ENCODE assay signal across 8 mouse cellular contexts in genomic region chr14:21499011-21499581, GRCm38 (mm10). TPM values are rescaled to one million over a fixed set of nuclear protein-coding genes. Genes with fewer than 3 reads are reported as not detected.
DNase-seq lines count a peak whose midpoint lies in the region; ATAC-seq and TF ChIP-seq lines count a peak whose summit lies in the region.

No protein-coding gene starts in this region.

- H3K27ac ChIP-seq in layer of hippocampus, adult 2 months = peak overlapping the region; percentile 100
- peak overlapping the region; percentile 93 for H3K27ac ChIP-seq in lung, embryonic 16.5 days (ENCODE audit: low read length)

- no peaks in the 10 kb centered on the region for H3K9me3 ChIP-seq in lung, embryonic 16.5 days (ENCODE audit: control insufficient read depth, low read length)

- no peak for ATAC-seq in lung, embryonic 16.5 days (ENCODE audit: low read depth)
- no peak for ATAC-seq in megakaryocyte-erythroid progenitor cell, adult 5-6 weeks (replicated peaks; ENCODE audit: low FRiP score, low TSS enrichment, poor library complexity, severe bottlenecking)

- peak; percentile 54 to 57 for DNase-seq in thymus, adult 18-20 months
- no peak for DNase-seq in thymus, postnatal 25 days
- DNase-seq in embryo, embryonic 11.5 days (ENCODE audit: low read depth, low spot score) = peak; percentile 36
- DNase-seq in heart, postnatal 10 days = peak; percentile 58 to 64
- DNase-seq in layer of hippocampus, adult 2 months (ENCODE audit: low spot score in 2 of 2) = peak; percentile 32 to 38
- peak; percentile 59 for DNase-seq in ovary, postnatal 36 days (ENCODE audit: low spot score)

- TF ChIP-seq CTCF in layer of hippocampus, adult 2 months (conservative IDR thresholded peaks at IDR 0.05) = peak; percentile 42

- under 1% methylated on average over 32 of the region's 33 CpGs for WGBS in lung, embryonic 16.5 days

- H3K27me3 ChIP-seq in lung, embryonic 16.5 days (ENCODE audit: control insufficient read depth, insufficient read depth, low read depth, low read length) = no peaks in the 10 kb centered on the region

- intact Hi-C loops in heart, postnatal 10 days (cut with DNase I) = loop anchor here (5.0 kb wide), 1 partner anchor 362 kb away; no protein-coding TSS in a partner anchor

- peak overlapping the region; percentile 89 for H3K9ac ChIP-seq in lung, embryonic 16.5 days (ENCODE audit: low read length)

- H3K4me1 ChIP-seq in lung, embryonic 16.5 days (replicated peaks; ENCODE audit: control insufficient read depth, insufficient read depth, low read length) = no peaks in the 10 kb centered on the region; the same call in 1 of the 2 replicates

- H3K4me3 ChIP-seq in layer of hippocampus, adult 2 months = peak overlapping the region; percentile 73
- peak overlapping the region; percentile 84 for H3K4me3 ChIP-seq in lung, embryonic 16.5 days (ENCODE audit: low read length)

- no peaks in the 10 kb centered on the region for H3K36me3 ChIP-seq in lung, embryonic 16.5 days (ENCODE audit: control insufficient read depth, insufficient read depth, low read length)

- H3K4me2 ChIP-seq in lung, embryonic 16.5 days (ENCODE audit: low read depth, low read length) = peak overlapping the region; percentile 78

RNA-seq across cellular contexts. Expression of gene Kat6b, which starts 17.9 kb away (rescaled TPM):
- 10 to 100 TPM; 39.2 to 39.3 TPM for total RNA-seq in heart, postnatal 10 days (2021)
- 100 to 1,000 TPM; 104 to 117 TPM for total RNA-seq in layer of hippocampus, adult 2 months (2021)
- polyA plus RNA-seq in lung, embryonic 16.5 days (2015; fragmentation: Nextera tagmentation; extraction: Ambion mirVana) = 9.7 and 10.5 TPM in 2 replicates
- 16.9 and 17.5 TPM in 2 replicates for total RNA-seq in megakaryocyte-erythroid progenitor cell, adult 5-6 weeks (2014; fragmentation: Nextera tagmentation)
- total RNA-seq in megakaryocyte-erythroid progenitor cell, adult 5-6 weeks (2017) = 5.1 and 9.1 TPM in 2 replicates
